Mouse (Mus musculus) kidney, adult 8-10 months (tissue): ENCODE measurements around the gene Snapc4.
"Not testable (repeated sequence)": the region's sequence is repeated elsewhere in the genome, so short reads cannot be mapped to it uniquely, and the experiment has no call there.

Experiments
- DNase-seq, 2 experiments: peaks; one replicate each; pipeline ENCODE4 v3.0.0; 2022

The Snapc4 gene

GRCm38 (mm10) chr2:26380131-26380771 is at the start of gene Snapc4:
Gene Snapc4, minus strand, starts transcription at chr2:26380653.
- peak; percentile 80 to 89 for DNase-seq

GRCm38 (mm10) chr2:26429851-26430250 is 49.4 kb upstream of the Snapc4 start:
- no peak for DNase-seq

GRCm38 (mm10) chr2:26424541-26424940 is 44.1 kb upstream of the Snapc4 start:
- DNase-seq = no peak

DNA sequence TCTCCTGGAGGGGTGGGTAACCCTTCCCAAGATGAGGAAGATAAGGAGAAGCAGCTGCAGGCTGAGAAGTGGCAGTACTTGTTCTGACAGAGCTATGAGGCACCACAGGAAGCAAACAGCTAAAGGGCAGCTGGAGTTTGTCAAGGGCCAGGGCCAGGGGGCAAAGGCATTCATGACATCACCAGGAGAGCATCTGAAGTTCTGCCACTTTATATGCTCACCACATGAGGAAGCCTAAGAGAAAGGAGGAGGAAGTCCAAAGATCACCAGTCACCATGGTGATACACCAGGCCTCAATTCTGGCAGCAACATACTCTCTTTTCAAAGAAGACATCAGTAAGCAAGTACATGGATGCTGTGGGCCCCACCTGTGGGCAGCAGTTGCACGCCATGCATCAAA is 42.6 kb upstream of the Snapc4 start:
- peak; percentile 66 to 79 for DNase-seq

DNA sequence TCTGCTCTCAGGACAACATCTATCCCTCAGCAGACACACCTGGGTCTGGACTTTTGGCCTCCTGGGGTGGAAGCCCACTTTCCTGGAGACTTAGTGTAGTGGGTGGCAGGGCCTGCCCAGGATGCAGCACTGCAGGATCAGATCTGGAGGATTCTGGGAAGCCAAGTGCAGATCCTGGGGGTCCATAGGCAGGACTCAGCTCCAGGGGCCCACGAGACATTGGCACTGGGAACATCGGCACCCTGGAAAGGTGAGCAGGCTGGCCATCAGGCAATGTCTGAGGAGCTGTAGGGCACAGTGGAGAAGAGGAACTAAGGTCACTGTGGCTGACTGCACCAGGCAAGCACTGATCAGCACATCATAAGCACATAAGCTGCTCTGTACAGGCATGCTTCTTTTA is 41.5 kb upstream of the Snapc4 start:
- no peak for DNase-seq

GRCm38 (mm10) chr2:26418120-26418519 is 37.7 kb upstream of the Snapc4 start:
- no peak for DNase-seq

GRCm38 (mm10) chr2:26417066-26417465 is 36.6 kb upstream of the Snapc4 start:
- DNase-seq = no peak

DNA sequence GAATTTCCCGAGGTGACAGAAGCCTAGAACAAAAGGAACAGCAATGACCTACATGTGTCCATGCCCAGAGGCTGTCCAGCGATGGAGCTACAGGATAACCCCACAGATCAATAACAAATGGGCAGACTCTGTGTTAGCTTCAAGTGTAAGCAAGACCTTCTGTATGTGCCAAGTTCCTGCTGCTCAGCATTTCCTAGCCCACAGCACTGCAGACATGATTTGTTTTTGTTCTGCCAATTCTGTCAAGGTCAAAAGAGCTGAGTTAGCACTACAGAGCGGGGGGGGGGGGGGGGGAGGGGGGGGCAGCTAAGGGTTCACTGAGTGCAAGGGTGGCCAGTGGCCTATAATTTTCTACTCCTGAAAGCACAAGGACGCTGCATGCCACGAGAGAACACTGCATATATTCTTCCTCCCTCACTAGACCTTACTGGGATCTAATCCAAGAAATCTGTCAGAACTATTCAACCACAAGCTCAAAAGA is 30.5 kb upstream of the Snapc4 start:
- DNase-seq = peak; percentile 38 to 71

DNA sequence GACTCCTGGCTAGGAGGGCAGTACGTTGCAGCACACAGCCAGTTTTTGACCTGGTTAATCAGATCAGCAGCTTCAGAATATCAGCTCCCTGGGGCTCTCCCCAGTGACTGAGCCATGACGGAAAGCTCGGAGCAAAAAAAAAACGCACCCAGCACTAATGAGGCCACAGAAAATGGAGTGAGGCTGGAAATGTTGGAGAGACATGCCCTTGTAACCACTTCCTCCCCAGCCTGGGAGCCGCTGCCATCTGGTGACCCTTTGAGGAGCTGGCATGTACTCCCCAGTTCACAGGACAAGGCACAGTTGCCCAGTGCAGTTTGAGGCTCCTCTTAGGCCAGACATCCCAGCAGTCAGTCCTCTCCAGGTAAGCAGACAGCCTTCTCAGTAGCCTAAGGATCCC is 29.6 kb upstream of the Snapc4 start:
- DNase-seq = no peak

DNA sequence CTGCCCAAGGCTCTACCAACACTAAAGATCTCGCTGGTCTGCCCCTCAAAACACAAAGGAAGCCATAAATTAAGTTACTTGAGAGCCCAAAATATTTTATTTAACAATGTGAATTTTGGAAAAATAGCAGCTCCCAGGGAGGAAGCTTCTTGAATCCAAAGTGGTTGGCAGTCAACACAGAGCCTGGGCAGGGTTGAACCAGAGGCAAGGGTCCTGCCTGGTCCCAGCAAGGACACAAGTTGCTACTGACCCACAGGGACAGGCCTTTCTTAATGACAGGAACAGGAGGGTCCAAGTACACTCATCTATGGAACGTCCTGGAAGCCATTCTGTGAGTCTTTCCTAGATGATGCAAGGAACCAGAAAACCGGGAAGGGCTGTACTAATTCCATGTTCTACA is 28.9 kb upstream of the Snapc4 start:
- no peak for DNase-seq

DNA sequence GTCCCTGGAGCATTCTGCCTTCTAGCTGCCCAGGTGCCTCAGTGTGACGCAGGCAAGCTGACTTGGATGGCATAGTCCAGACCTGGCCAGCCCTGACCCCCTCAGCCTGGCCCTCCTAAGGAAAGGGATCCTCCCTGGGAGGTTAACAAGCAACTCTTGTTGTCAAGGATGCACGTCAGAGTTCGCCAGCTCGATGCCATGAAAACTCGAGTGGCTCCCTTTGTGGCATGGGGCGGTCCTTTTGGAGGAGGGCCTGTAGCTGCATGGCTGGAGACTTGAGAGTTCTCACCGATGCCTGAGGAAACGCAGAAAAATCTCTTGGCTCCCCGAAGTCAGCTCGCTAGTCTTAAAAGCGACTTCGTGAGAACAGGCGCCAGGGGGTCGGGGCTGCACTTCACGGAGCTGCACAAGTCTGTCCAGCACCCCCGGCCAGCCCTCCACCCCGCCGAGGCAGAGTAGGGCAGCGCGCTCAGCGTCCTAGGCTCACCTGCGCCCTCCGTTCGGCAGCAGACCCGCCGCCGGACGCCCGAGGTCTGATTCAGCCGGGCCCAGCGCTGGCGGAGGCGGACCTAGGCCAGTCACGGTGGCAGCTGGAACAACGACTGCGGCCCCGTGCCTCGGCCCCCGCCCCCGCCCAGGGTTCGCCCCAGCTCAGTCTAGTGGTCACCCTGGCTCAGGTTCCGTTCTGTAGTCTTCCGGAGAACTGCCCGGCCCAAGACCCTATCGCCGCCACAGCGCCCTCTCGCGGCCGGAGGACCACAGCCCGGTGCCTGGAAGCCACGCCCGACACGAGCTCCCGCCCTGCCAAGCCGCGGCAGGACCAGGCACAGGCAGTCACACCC is 28.3 kb upstream of the Snapc4 start, which contains the start of gene Inpp5e:
Gene Inpp5e (minus strand): TSS at position 689 of the 842 bp plus-strand sequence.
- peak; percentile 96 to 97 for DNase-seq

- DNase-seq = peak; percentile 62 to 69
Observed at GRCm38 (mm10) chr2:26403306-26403705, 22.9 kb upstream of the Snapc4 start.

GRCm38 (mm10) chr2:26402265-26402664 is 21.8 kb upstream of the Snapc4 start:
- no peak for DNase-seq

DNA sequence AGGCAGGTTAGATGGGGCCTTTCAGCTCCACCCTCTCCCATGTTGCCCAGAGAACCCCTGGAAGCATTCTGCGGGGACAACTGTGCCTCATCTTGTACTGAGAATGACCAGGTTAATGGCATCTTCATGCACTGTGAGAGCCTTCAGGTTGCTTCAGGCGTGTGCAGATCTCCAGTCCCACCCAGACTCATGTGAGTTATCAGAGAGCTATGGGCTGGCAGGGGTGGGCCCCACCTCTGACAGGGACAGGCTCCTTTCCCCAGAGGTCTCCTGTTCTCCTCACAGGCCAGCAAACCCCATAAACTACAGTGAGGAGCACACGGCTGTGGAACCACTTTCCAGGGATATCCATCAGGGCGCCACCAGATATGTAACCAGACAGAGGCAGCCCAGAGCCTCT is 20.6 kb upstream of the Snapc4 start:
- DNase-seq = no peak

DNA sequence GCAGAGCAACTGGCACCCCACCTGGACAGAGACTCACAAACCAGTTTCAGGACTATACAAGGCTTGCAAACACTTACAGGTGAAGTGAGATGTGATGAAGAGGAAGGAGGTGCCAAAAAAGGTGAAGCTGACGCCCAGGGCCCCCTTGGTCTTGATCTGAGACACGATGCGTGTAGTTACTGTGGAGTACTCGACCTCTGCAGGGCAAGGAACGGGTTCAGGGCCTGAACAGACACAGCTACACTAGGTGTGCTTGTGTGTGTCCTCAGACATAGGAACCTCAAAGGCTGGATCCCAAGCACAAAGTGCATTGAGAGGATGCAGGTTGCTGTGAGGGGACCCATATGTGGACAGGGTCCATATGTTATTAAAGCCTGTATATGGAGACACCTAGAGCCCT is 19.8 kb upstream of the Snapc4 start:
- DNase-seq = no peak

DNA sequence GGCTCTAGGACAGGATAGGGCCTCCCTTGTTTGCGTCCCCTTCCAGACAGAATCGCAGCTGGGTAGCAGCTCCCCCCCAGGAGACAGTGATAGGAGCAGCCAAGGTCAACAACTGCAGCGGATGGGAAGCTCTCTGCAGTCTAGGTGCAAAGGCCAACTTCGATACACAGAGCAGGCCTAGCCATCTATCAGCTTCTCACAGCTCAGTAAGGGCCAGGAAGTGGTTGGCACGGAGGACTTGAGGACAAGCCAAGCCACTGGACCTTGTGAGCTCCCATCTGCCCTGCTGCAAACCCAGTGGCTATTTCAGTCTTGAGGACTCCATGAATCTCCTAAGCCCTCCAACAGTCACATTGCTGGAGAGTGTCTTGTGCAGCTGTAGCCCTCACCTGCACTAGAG is 19.2 kb upstream of the Snapc4 start:
- peak; percentile 75 to 81 for DNase-seq

GRCm38 (mm10) chr2:26398978-26399377 is 18.5 kb upstream of the Snapc4 start:
- DNase-seq = peak in 1 of 2 experiments; percentile 39

DNA sequence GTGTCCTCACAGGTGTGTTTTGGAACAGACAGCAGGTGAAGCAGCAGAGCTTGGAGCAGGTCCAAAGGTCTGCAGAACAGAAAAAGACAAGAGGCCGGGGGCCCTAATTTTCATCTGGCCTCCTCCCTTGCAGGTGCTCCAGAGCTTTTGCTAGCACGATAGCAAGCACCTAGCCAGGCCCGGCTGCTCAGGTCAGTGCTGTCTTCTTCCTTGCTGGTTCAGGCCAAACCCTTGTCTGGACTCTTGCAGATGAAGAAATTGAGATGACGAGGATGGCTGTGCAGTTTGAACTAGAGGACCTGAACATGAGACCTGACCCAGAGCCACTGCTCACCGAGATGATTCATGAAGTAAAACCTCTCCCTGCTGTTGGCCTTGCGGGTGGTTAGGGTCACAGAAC is 11.2 kb upstream of the Snapc4 start:
- no peak for DNase-seq

DNA sequence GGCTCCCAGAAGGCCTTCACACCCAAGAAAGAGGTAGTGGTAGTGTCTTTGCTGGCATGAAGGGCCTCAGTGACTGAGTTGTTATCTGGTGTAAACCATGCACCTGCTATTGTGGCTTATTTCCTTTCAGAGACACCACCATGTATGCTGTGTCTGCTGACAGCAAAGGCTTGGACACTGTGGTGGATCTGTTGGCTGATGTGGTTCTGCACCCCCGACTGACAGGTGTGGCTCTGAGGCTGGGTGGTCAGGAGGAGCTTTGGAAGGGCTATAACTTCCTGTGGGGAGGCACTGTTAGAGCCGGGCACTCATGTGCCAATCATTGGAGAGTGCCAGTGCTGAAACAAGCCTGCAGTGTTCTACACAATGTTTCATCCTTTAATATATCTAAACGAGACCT is 10.5 kb upstream of the Snapc4 start:
- DNase-seq = no peak

DNA sequence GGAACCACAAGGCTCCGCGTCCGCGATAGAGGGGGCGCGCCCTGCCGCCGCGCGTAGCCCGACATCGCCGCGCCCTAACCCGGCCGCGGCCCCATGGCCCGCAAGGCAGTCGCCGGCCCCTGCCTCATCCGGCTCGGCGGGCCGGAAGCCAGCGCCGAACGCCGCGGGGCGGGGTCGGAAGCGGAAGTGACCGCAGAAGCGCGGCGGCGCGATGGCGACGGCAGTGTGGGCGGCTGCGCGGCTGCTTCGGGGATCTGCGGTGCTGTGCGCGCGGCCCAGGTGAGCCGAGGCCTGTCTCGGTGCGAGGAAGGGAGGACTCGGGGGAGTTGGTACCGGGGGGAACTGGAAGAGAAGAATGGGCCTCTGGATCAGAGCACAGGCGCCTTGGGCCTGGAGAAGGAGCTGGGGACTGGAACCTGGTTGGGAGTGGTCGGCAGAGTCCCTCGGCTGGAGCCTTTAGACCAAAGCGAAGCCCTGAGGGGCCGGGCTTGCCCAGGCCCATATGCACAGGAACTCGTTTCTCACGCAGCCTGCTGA is 8.8 kb upstream of the Snapc4 start, which contains the start of the genes Entr1 and Pmpca:
Gene Entr1 (minus strand): TSS at position 163 of the 537 bp plus-strand sequence.
Gene Pmpca (plus strand): TSS at position 186 of the 537 bp plus-strand sequence.
- DNase-seq = peak; percentile 62 to 79

DNA sequence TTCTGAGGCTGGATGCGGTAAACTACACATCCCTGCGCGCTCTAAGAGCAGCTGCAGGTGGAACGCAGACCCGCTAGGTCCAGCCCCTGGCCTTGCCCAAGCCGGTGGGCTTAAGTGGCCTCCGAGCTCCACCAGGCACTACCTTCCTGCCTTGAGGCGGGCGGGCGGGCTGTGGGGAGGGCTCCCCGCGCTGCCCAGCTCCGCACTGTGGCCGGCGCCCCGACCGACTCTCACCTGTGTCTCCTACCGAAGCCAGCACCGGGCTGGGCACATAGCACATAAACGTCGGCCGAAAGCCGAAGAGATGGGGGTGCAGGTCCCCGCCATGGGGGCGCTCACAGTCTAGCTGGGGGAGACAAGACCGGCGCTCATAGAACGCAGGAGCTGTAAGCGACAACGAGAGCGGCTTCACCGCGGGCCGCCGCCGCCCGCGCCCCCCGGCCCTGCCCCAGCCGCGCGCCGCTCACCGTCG is 8.3 kb upstream of the Snapc4 start:
- no peak for DNase-seq

DNA sequence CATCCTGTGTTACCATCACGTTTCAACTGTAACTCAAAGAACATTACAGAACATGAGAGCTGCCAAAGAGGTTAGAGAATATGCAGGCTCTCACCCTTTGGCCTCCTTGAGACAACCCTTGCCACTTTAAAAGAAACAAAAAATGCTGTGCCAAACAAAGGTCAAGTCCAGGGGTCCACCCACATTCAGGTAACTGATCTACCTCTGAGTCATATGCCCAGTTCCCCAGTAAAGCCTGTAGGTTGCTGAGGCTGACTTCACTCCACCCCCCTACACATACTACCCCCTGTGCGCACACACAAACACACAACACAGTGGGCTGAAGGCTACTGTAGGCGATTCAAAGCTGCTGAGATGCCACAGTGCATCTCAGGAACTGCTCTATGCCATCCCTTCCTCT is 7.3 kb upstream of the Snapc4 start:
- DNase-seq = peak; percentile 66 to 75

GRCm38 (mm10) chr2:26380871-26381270 is 418 bp upstream of the Snapc4 start:
- not testable (repeated sequence) for DNase-seq
